Mouse (Mus musculus) lung, postnatal 0 days (tissue): Measurements from ENCODE around the gene Kcns1.

Experiments
- CTCF ChIP-seq: IDR thresholded peaks from 2 replicates; pipeline ENCODE4 v1.5.1; 2016; ENCODE audit warnings: antibody characterized with exemption, mild to moderate bottlenecking
- EP300 ChIP-seq: IDR thresholded peaks from 2 replicates; pipeline ENCODE4 v1.6.1; 2016; ENCODE audit warnings: antibody characterized with exemption, mild to moderate bottlenecking, control low read depth

GRCm38 (mm10) chr2:164154007-164154406, 16.9 kb downstream of the Kcns1 start:
- no peak for TF ChIP-seq EP300
- no peak for TF ChIP-seq CTCF
